Mouse (Mus musculus) kidney, adult 2 months (tissue): ENCODE measurements around the gene D630003M21Rik. TPM values are rescaled to one million over a fixed set of nuclear protein-coding genes. Genes with fewer than 3 reads are reported as not detected.

ENCODE experiments used
- DNase-seq: peaks from one replicate; pipeline ENCODE4 v3.0.0; 2021
- H3K27ac ChIP-seq: fragments of 200-500 bp; 2 replicates; pipeline ENCODE4 v1.5.1; 2012; ENCODE audit warnings: low read depth, low read length, control low read depth, inconsistent platforms; ENCODE audit not compliant: insufficient read depth
- H3K27me3 ChIP-seq: fragments of 200-500 bp; replicated peaks from 2 replicates; pipeline ENCODE4 v1.6.1; 2012; ENCODE audit warnings: mild to moderate bottlenecking, moderate library complexity, low read length, inconsistent platforms; ENCODE audit not compliant: control insufficient read depth, insufficient read depth
- H3K36me3 ChIP-seq: fragments of 200-500 bp; 2 replicates; pipeline ENCODE4 v1.6.1; 2012; ENCODE audit warnings: mild to moderate bottlenecking, moderate library complexity, low read length, inconsistent platforms; ENCODE audit not compliant: control insufficient read depth, insufficient read depth
- H3K4me1 ChIP-seq: fragments of 200-500 bp; 2 replicates; pipeline ENCODE4 v1.6.1; 2011; ENCODE audit warnings: low read length; ENCODE audit not compliant: control insufficient read depth, insufficient read depth
- H3K4me3 ChIP-seq: fragments of 200-500 bp; 2 replicates; pipeline ENCODE4 v1.5.1; 2011; ENCODE audit warnings: mild to moderate bottlenecking, low read depth, low read length, control low read depth; ENCODE audit not compliant: insufficient read depth
- CTCF ChIP-seq: fragments of 200-500 bp; conservative IDR thresholded peaks from 2 replicates; pipeline ENCODE4 v1.5.1; 2011; ENCODE audit warnings: low read depth, mild to moderate bottlenecking, control low read depth, low read length, moderate library complexity, mixed read lengths; ENCODE audit not compliant: insufficient read depth, insufficient read length
- POLR2A ChIP-seq: fragments of 200-500 bp; IDR thresholded peaks from one replicate; pipeline ENCODE4 v1.6.1; 2011; ENCODE audit warnings: low read depth, low read length, control low read depth
- WGBS: fragments of 180-500 bp; shearing (Covaris S2); methylation state at CpG from one replicate; pipeline ENCODE4 v1.1.7; 2018; 5-methylcytosine and 5-hydroxymethylcytosine counted together
- polyA plus RNA-seq: library from polyadenylated mRNA; depleted of rRNA; stranded (reverse); fragments of >200 nt; gene quantifications from 2 replicates; pipeline ENCODE4 v1.2.3, GENCODE M21; 2012

The D630003M21Rik gene
- polyA plus RNA-seq, 1 experiment, result 2.0 TPM

- H3K27ac ChIP-seq, result no peak overlapping the region
- no peak for DNase-seq
- H3K4me3 ChIP-seq, result no peak overlapping the region
Observed at GRCm38 (mm10) chr2:158222664-158223063, 6.4 kb downstream of the D630003M21Rik start.

GRCm38 (mm10) chr2:158221446-158222084 is 7.5 kb downstream of the D630003M21Rik start:
- H3K27me3 ChIP-seq, result no peaks in the 10 kb centered on the region
- TF ChIP-seq CTCF, result no peak
- no peak for TF ChIP-seq POLR2A
- no peak for DNase-seq
- no peaks in the 10 kb centered on the region for H3K4me1 ChIP-seq
- WGBS, result 87% methylated on average over 9 of the region's 9 CpGs
- H3K4me3 ChIP-seq, result no peak overlapping the region
- no peaks in the 10 kb centered on the region for H3K36me3 ChIP-seq
- no peak overlapping the region for H3K27ac ChIP-seq

More at GRCm38 (mm10) chr2:158222664-158223063, 6.4 kb downstream of the D630003M21Rik start:
- Histone ChIP-seq H3K27me3 (no peaks in the 10 kb centered on the region), H3K4me1 (no peaks in the 10 kb centered on the region), H3K36me3 (no peaks in the 10 kb centered on the region)
- WGBS, result 42% methylated on average over 4 of the region's 4 CpGs
- no peak for TF ChIP-seq POLR2A
- TF ChIP-seq CTCF, result no peak

- WGBS, result 83% methylated on average over 2 of the region's 2 CpGs
- H3K4me3 ChIP-seq, result no peak overlapping the region
- H3K36me3 ChIP-seq, result no peaks in the 10 kb centered on the region
- H3K27ac ChIP-seq, result no peak overlapping the region
- H3K4me1 ChIP-seq, result peaks cover 15% of the 10 kb centered on the region; the same call in 1 of the 2 replicates
- TF ChIP-seq CTCF (no peak), POLR2A (no peak)
- no peak for DNase-seq
- no peaks in the 10 kb centered on the region for H3K27me3 ChIP-seq
Observed at GRCm38 (mm10) chr2:158219562-158219961, 9.5 kb downstream of the D630003M21Rik start.

- Histone ChIP-seq H3K27ac (no peak overlapping the region), H3K4me1 (peaks cover 18% of the 10 kb centered on the region; the same call in 1 of the 2 replicates), H3K36me3 (no peaks in the 10 kb centered on the region), H3K4me3 (no peak overlapping the region), H3K27me3 (no peaks in the 10 kb centered on the region)
- 86% methylated on average over 8 of the region's 8 CpGs for WGBS
- no peak for DNase-seq
- TF ChIP-seq POLR2A (no peak), CTCF (no peak)
Observed at GRCm38 (mm10) chr2:158216510-158216909, 12.5 kb downstream of the D630003M21Rik start.

- Histone ChIP-seq H3K4me3 (no peak overlapping the region), H3K4me1 (peaks cover 18% of the 10 kb centered on the region; the same call in 1 of the 2 replicates), H3K27me3 (no peaks in the 10 kb centered on the region), H3K36me3 (no peaks in the 10 kb centered on the region), H3K27ac (peak overlapping the region; percentile 17; the same call in 1 of the 2 replicates)
- DNase-seq, result peak; percentile 88
- 35% methylated on average over 9 of the region's 9 CpGs for WGBS
- no peak for TF ChIP-seq POLR2A
- TF ChIP-seq CTCF, result no peak
Observed at GRCm38 (mm10) chr2:158215283-158216117, 13.5 kb downstream of the D630003M21Rik start.

GRCm38 (mm10) chr2:158211764-158212471 is 17.1 kb downstream of the D630003M21Rik start:
- WGBS, result 76% methylated on average over 4 of the region's 4 CpGs

More at GRCm38 (mm10) chr2:158211764-158212471, 17.1 kb downstream of the D630003M21Rik start:
- Histone ChIP-seq H3K27ac (no peak overlapping the region), H3K27me3 (no peaks in the 10 kb centered on the region), H3K4me1 (peaks cover 23% of the 10 kb centered on the region; the same call in 1 of the 2 replicates), H3K4me3 (no peak overlapping the region), H3K36me3 (no peaks in the 10 kb centered on the region)
- TF ChIP-seq POLR2A, result no peak
- TF ChIP-seq CTCF, result peak; percentile 49
- DNase-seq, result no peak
